Mouse (Mus musculus) left cerebral cortex, postnatal 4 days (tissue): ENCODE data around the gene Tbcb. TPM values are rescaled to one million over a fixed set of nuclear protein-coding genes. Genes with fewer than 3 reads are reported as not detected.
"Not testable (repeated sequence)": the region's sequence is repeated elsewhere in the genome, so short reads cannot be mapped to it uniquely, and the experiment has no call there.

ENCODE experiments used
- DNase-seq: peaks from one replicate; pipeline ENCODE4 v3.0.0-alpha.2; 2022
- intact Hi-C: fragments of 180-260 bp; cut with DNase I; formaldehyde crosslinking; loops from one replicate; pipeline ENCODE4 v1.15.1; 2025
- total RNA-seq, 2 experiments: library from RNA; stranded (reverse); gene quantifications; 2 replicates each; pipeline ENCODE4 v1.2.3; 2021

The Tbcb gene
- total RNA-seq, 2 experiments from 2014 or later, result 229 to 238 TPM

- intact Hi-C loops, result no loop called here
- DNase-seq, result no peak
These were observed 7.9 kb downstream of the Tbcb start for GRCm38 (mm10) chr7:30224206-30224605.

GRCm38 (mm10) chr7:30222205-30222604 lies 9.9 kb downstream of the Tbcb start:
- no peak for DNase-seq
- intact Hi-C loops, result no loop called here

- intact Hi-C loops, result no loop called here
- no peak for DNase-seq
These were observed 10.6 kb downstream of the Tbcb start for GRCm38 (mm10) chr7:30221433-30221832.

- DNase-seq, result no peak
- intact Hi-C loops, result no loop called here
These were observed 12.1 kb downstream of the Tbcb start for GRCm38 (mm10) chr7:30220008-30220356.

- DNase-seq, result peak; percentile 40
- intact Hi-C loops, result loop anchor here (5.0 kb wide), 1 partner anchor 37 kb away; the partner anchor contains the start of gene Cox7a1
These were observed 12.6 kb downstream of the Tbcb start for GRCm38 (mm10) chr7:30219293-30220007.

- no peak for DNase-seq
- intact Hi-C loops, result loop anchor here (5.0 kb wide), 1 partner anchor 35 kb away; the partner anchor contains the start of gene Cox7a1
These were observed 14.8 kb downstream of the Tbcb start for GRCm38 (mm10) chr7:30217277-30217676.

GRCm38 (mm10) chr7:30216723-30217151 lies 15.3 kb downstream of the Tbcb start:
- peak; percentile 85 for DNase-seq
- intact Hi-C loops, result loop anchor here (5.0 kb wide), 1 partner anchor 34 kb away; the partner anchor contains the start of gene Cox7a1

- no peak for DNase-seq
- intact Hi-C loops, result loop anchor here (5.0 kb wide), 1 partner anchor 34 kb away; the partner anchor contains the start of gene Cox7a1
These were observed 16.2 kb downstream of the Tbcb start for GRCm38 (mm10) chr7:30215875-30216274.

- no peak for DNase-seq
- intact Hi-C loops, result no loop called here
These were observed 18.2 kb downstream of the Tbcb start for GRCm38 (mm10) chr7:30213881-30214280.

GRCm38 (mm10) chr7:30211025-30211424 lies 21.0 kb downstream of the Tbcb start:
- DNase-seq, result no peak
- intact Hi-C loops, result no loop called here

GRCm38 (mm10) chr7:30206364-30206763 lies 25.7 kb downstream of the Tbcb start:
- intact Hi-C loops, DNase-seq: not testable (repeated sequence)

- DNase-seq, result peak; percentile 69
- intact Hi-C loops, result no loop called here
These were observed 26.7 kb downstream of the Tbcb start for GRCm38 (mm10) chr7:30205383-30205782.

- DNase-seq, result no peak
- intact Hi-C loops, result no loop called here
These were observed 27.7 kb downstream of the Tbcb start for GRCm38 (mm10) chr7:30204380-30204779.

- DNase-seq, result no peak
- intact Hi-C loops, result no loop called here
These were observed 29.0 kb downstream of the Tbcb start for GRCm38 (mm10) chr7:30202895-30203690.

GRCm38 (mm10) chr7:30200661-30201060 lies 31.4 kb downstream of the Tbcb start:
- intact Hi-C loops, result not testable (repeated sequence)

GRCm38 (mm10) chr7:30200200-30200599 lies 31.9 kb downstream of the Tbcb start:
- intact Hi-C loops, result no loop called here
- DNase-seq, result no peak

More at GRCm38 (mm10) chr7:30200661-30201060, 31.4 kb downstream of the Tbcb start:
- DNase-seq, result not testable (repeated sequence)

GRCm38 (mm10) chr7:30199498-30200139 lies 32.5 kb downstream of the Tbcb start:
- no peak for DNase-seq
- intact Hi-C loops, result no loop called here

- peak; percentile 52 for DNase-seq
- intact Hi-C loops, result no loop called here
These were observed 33.5 kb downstream of the Tbcb start, which contains the start of gene Capns1 for GRCm38 (mm10) chr7:30198481-30198971. Gene Capns1, minus strand, starts transcription at chr7:30198811.

- intact Hi-C loops, result no loop called here
- DNase-seq, result no peak
These were observed 34.4 kb downstream of the Tbcb start for GRCm38 (mm10) chr7:30197592-30198129.

- intact Hi-C loops, result no loop called here
- DNase-seq, result no peak
These were observed 35.9 kb downstream of the Tbcb start for GRCm38 (mm10) chr7:30196171-30196570.

- intact Hi-C loops, result no loop called here
- DNase-seq, result no peak
These were observed 36.6 kb downstream of the Tbcb start for GRCm38 (mm10) chr7:30195461-30195860.
